Mouse (Mus musculus) testis, adult 2 months (tissue): ENCODE data around the gene Serpina10.

ENCODE experiments used
- CTCF ChIP-seq: fragments of 200-500 bp; IDR thresholded peaks from 2 replicates; pipeline ENCODE4 v1.5.1; 2012; ENCODE audit warnings: low read depth, mild to moderate bottlenecking, inconsistent platforms, low read length, moderate library complexity; ENCODE audit not compliant: control insufficient read depth, insufficient read depth, insufficient replicate concordance
- POLR2A ChIP-seq: fragments of 200-500 bp; IDR thresholded peaks from 2 replicates; pipeline ENCODE4 v1.6.1; 2012; ENCODE audit warnings: low read depth, mild to moderate bottlenecking, inconsistent platforms, low read length, moderate library complexity; ENCODE audit not compliant: control insufficient read depth

DNA sequence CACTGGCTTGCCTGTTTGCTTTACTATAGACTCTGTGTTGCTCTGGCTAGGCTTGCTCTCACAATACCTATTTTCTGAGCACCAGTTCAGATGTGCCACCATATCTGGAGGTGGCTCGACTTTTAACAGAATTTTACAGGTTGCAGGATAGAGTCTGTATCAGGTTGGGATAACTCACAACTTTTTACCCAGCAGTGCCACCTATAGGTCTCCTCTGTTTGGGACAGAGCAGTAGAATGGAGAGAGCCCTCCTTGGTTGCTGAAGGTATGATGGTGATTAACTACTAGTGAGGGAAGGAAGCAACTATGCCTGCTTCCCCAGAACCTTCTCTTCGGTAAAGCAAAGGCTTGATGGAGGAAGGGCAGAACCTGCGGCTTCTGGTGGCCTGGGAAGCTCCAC, 64.1 kb downstream of the Serpina10 start:
- TF ChIP-seq POLR2A: no peak
- no peak for TF ChIP-seq CTCF
